Mouse (Mus musculus): ENCODE measurements around the gene Gper1. TPM values are rescaled to one million over a fixed set of nuclear protein-coding genes. Genes with fewer than 3 reads are reported as not detected.
A peak's percentile ranks its signal among the peaks of the same experiment; 100 is the strongest.
"Not testable (repeated sequence)": the region's sequence is repeated elsewhere in the genome, so short reads cannot be mapped to it uniquely, and the experiment has no call there.

Gene Gper1
- polyA plus RNA-seq, 1 experiment from 2014 or later = 7.2 TPM

DNA sequence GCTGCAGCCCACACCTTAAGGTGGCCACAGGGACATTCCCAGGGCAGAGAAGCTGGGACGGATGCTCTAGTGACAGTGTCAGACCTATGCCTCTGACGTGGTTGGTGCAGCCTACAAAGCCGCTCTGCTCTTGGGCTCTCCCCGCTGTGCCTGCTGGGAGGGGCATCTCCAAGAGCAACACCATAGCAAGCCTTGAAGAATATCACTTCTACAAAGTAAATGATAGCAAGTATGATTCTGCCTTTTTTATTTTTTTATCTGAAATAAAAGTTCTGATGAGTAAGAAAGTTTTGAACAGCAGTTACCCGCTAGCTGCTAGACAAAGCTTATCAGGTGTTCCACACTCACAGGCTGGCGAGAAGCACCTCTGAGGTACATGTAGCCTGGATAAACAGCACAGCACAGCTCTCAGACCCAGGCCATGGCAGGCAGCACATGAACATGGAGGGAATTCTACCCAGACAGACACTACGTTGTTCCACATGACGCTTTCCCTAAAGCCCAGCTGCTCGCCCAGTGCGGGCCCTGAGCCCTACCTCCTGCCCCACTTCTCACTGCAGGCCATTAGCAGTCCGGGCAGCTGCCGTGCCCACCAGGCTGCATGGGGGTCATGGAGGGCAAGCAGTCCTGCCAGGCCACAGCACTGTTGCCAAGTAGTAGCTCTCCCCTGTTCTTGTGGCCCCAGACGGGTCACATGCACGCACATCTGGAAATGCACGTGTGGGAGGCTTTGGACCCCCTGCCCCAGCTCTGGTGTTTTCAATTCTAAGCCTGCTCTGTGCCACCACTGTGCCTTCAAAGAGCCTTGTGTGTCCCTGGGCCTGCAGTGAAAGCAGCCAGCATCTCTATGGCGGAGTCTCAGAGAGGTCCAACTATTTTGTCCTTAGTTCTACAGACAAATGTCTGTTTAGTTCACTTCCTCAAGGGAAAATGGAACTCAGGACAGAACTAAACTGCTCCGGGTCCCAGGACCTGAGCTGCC lies 34.0 kb upstream of the Gper1 start:
- no peak for DNase-seq (ENCODE audit: low spot score)
- Histone ChIP-seq H3K9me3 (ENCODE audit: low read length) (no peaks in the 10 kb centered on the region), H3K4me2 (replicated peaks; ENCODE audit: low read depth, low read length) (0 out of 2 replicates have a peak overlapping the region, but pooled peaks have one; percentile 17), H3K4me1 (ENCODE audit: insufficient read depth, low read depth, low read length) (peaks cover 35% of the 10 kb centered on the region), H3K27me3 (replicated peaks; ENCODE audit: insufficient read depth, low read length) (no peaks in the 10 kb centered on the region), H3K9ac (replicated peaks; ENCODE audit: low read depth) (no peak overlapping the region; the same call in none of the 2 replicates), H3K36me3 (ENCODE audit: insufficient read depth, low read length) (peaks cover 18% of the 10 kb centered on the region), H3K4me3 (ENCODE audit: low read depth, low read length) (no peak overlapping the region), H3K27ac (ENCODE audit: low read length) (peak overlapping the region; percentile 79)
- TF ChIP-seq EP300 (IDR thresholded peaks at IDR 0.05) = no peak
- no peak for TF ChIP-seq CTCF (IDR thresholded peaks at IDR 0.05)
- no peak for ATAC-seq
- WGBS = 69% methylated on average over 17 of the region's 17 CpGs

- Histone ChIP-seq H3K4me1 (ENCODE audit: insufficient read depth, low read depth, low read length) (peaks cover 34% of the 10 kb centered on the region), H3K4me2 (replicated peaks; ENCODE audit: low read depth, low read length) (peak overlapping the region; percentile 32), H3K36me3 (ENCODE audit: insufficient read depth, low read length) (peaks cover 25% of the 10 kb centered on the region), H3K27me3 (replicated peaks; ENCODE audit: insufficient read depth, low read length) (no peaks in the 10 kb centered on the region), H3K4me3 (ENCODE audit: low read depth, low read length) (no peak overlapping the region), H3K27ac (ENCODE audit: low read length) (peak overlapping the region; percentile 79), H3K9me3 (ENCODE audit: low read length) (no peaks in the 10 kb centered on the region), H3K9ac (replicated peaks; ENCODE audit: low read depth) (no peak overlapping the region)
- TF ChIP-seq EP300 (IDR thresholded peaks at IDR 0.05) (peak; percentile 94), CTCF (IDR thresholded peaks at IDR 0.05) (peak; percentile 31)
- peak; percentile 93 for DNase-seq (ENCODE audit: low spot score)
- ATAC-seq = peak; percentile 90
- WGBS = 1% methylated on average over 6 of the region's 6 CpGs
Measured at GRCm38 (mm10) chr5:139389676-139390061, 33.3 kb upstream of the Gper1 start.

GRCm38 (mm10) chr5:139390324-139391119 lies 32.4 kb upstream of the Gper1 start:
- Histone ChIP-seq H3K4me1 (ENCODE audit: insufficient read depth, low read depth, low read length) (peaks cover 26% of the 10 kb centered on the region), H3K36me3 (ENCODE audit: insufficient read depth, low read length) (peaks cover 25% of the 10 kb centered on the region), H3K27ac (ENCODE audit: low read length) (peak overlapping the region; percentile 79), H3K4me2 (replicated peaks; ENCODE audit: low read depth, low read length) (peak overlapping the region; percentile 32; the same call in 1 of the 2 replicates)
- not testable (repeated sequence) for H3K27me3 ChIP-seq (replicated peaks; ENCODE audit: insufficient read depth, low read length); H3K9ac ChIP-seq (replicated peaks; ENCODE audit: low read depth); DNase-seq (ENCODE audit: low spot score); ATAC-seq; H3K4me3 ChIP-seq (ENCODE audit: low read depth, low read length); H3K9me3 ChIP-seq (ENCODE audit: low read length)
- WGBS = 78% methylated on average over 5 of the region's 5 CpGs

GRCm38 (mm10) chr5:139391309-139391990 lies 31.5 kb upstream of the Gper1 start:
- peaks cover 25% of the 10 kb centered on the region for H3K36me3 ChIP-seq (ENCODE audit: insufficient read depth, low read length)
- H3K4me2 ChIP-seq (replicated peaks; ENCODE audit: low read depth, low read length) = 0 out of 2 replicates have a peak overlapping the region, but pooled peaks have one; percentile 2
- TF ChIP-seq CTCF (IDR thresholded peaks at IDR 0.05) (no peak), EP300 (IDR thresholded peaks at IDR 0.05) (no peak)
- no peaks in the 10 kb centered on the region for H3K27me3 ChIP-seq (replicated peaks; ENCODE audit: insufficient read depth, low read length)
- no peak for DNase-seq (ENCODE audit: low spot score)
- H3K27ac ChIP-seq (ENCODE audit: low read length) = peak overlapping the region; percentile 9; the same call in 1 of the 2 replicates
- WGBS = 63% methylated on average over 11 of the region's 11 CpGs
- H3K9me3 ChIP-seq (ENCODE audit: low read length) = no peaks in the 10 kb centered on the region
- peaks cover 26% of the 10 kb centered on the region for H3K4me1 ChIP-seq (ENCODE audit: insufficient read depth, low read depth, low read length)
- ATAC-seq = no peak
- H3K9ac ChIP-seq (replicated peaks; ENCODE audit: low read depth) = no peak overlapping the region
- H3K4me3 ChIP-seq (ENCODE audit: low read depth, low read length) = no peak overlapping the region

- Histone ChIP-seq H3K4me2 (replicated peaks; ENCODE audit: low read depth, low read length) (no peak overlapping the region), H3K9ac (replicated peaks; ENCODE audit: low read depth) (no peak overlapping the region), H3K27me3 (replicated peaks; ENCODE audit: insufficient read depth, low read length) (no peaks in the 10 kb centered on the region), H3K4me3 (ENCODE audit: low read depth, low read length) (no peak overlapping the region), H3K36me3 (ENCODE audit: insufficient read depth, low read length) (peaks cover 25% of the 10 kb centered on the region), H3K4me1 (ENCODE audit: insufficient read depth, low read depth, low read length) (peaks cover 25% of the 10 kb centered on the region), H3K27ac (ENCODE audit: low read length) (no peak overlapping the region), H3K9me3 (ENCODE audit: low read length) (no peaks in the 10 kb centered on the region)
- no peak for ATAC-seq
- TF ChIP-seq CTCF (IDR thresholded peaks at IDR 0.05) (no peak), EP300 (IDR thresholded peaks at IDR 0.05) (no peak)
- DNase-seq (ENCODE audit: low spot score) = no peak
- WGBS = 91% methylated on average over 37 of the region's 37 CpGs
Measured at GRCm38 (mm10) chr5:139392219-139393196, 30.4 kb upstream of the Gper1 start.
